Mouse (Mus musculus) liver, embryonic 11.5 days (tissue): Measurements from ENCODE around the gene Ttc14. TPM values are rescaled to one million over a fixed set of nuclear protein-coding genes. Genes with fewer than 3 reads are reported as not detected.
A peak's percentile ranks its signal among the peaks of the same experiment; 100 is the strongest.

Source experiments
- ATAC-seq: fragments of 200-750 bp; cut with Nextera tagmentation; replicated peaks from 2 replicates; pipeline ENCODE4 v1.8.0; 2017; ENCODE audit warnings: moderate number of reproducible peaks, mild to moderate bottlenecking, moderate TSS enrichment, moderate library complexity; ENCODE audit not compliant: low FRiP score
- DNase-seq: peaks from one replicate; pipeline ENCODE4 v3.0.0-alpha.2; 2017; ENCODE audit warnings: low spot score
- H3K27ac ChIP-seq: fragments of 300-500 bp; sonication (generic); 2 replicates; pipeline ENCODE4 v1.5.1; 2014; ENCODE audit warnings: mild to moderate bottlenecking, low read depth, low read length, control low read depth
- H3K27me3 ChIP-seq: fragments of 300-500 bp; sonication (generic); replicated peaks from 2 replicates; pipeline ENCODE4 v1.6.1; 2014; ENCODE audit warnings: low read length, mixed read lengths; ENCODE audit not compliant: control insufficient read depth, insufficient read depth
- H3K36me3 ChIP-seq: fragments of 300-500 bp; sonication (generic); 2 replicates; pipeline ENCODE4 v1.6.1; 2014; ENCODE audit warnings: mild to moderate bottlenecking, low read length, moderate library complexity, mixed read lengths; ENCODE audit not compliant: control insufficient read depth, insufficient read depth
- H3K4me1 ChIP-seq: fragments of 300-500 bp; sonication (generic); replicated peaks from 2 replicates; pipeline ENCODE4 v1.6.1; 2014; ENCODE audit warnings: low read length, mixed read lengths; ENCODE audit not compliant: control insufficient read depth, insufficient read depth
- H3K4me2 ChIP-seq: fragments of 300-500 bp; sonication (generic); 2 replicates; pipeline ENCODE4 v1.6.1; 2014; ENCODE audit warnings: mild to moderate bottlenecking, control low read depth, moderate library complexity
- H3K4me3 ChIP-seq: fragments of 300-500 bp; sonication (generic); 2 replicates; pipeline ENCODE4 v1.5.1; 2014; ENCODE audit warnings: low read depth, low read length, control low read depth
- H3K9ac ChIP-seq: fragments of 300-500 bp; sonication (generic); 2 replicates; pipeline ENCODE4 v1.6.1; 2014; ENCODE audit warnings: low read depth, low read length, control low read depth
- H3K9me3 ChIP-seq: fragments of 300-500 bp; sonication (generic); 2 replicates; pipeline ENCODE4 v1.6.1; 2016; ENCODE audit warnings: low read length, inconsistent platforms, mixed read lengths; ENCODE audit not compliant: control insufficient read depth
- WGBS: fragments of 180-500 bp; shearing (Covaris S2); extraction: QIAGEN DNeasy Blood & Tissue Kit; methylation state at CpG from one replicate; pipeline ENCODE4 v1.1.7; 2014; 5-methylcytosine and 5-hydroxymethylcytosine counted together
- polyA plus RNA-seq: library from polyadenylated mRNA; unstranded; fragments of >200 nt; fragmentation: Nextera tagmentation; extraction: Ambion mirVana; gene quantifications from 2 replicates; pipeline ENCODE4 v1.2.1, GENCODE M21; 2014

The Ttc14 gene
- polyA plus RNA-seq, result 47.8 and 48.4 TPM in 2 replicates

- Histone ChIP-seq H3K9me3 (no peaks in the 10 kb centered on the region), H3K27me3 (no peaks in the 10 kb centered on the region), H3K36me3 (peaks cover 5% of the 10 kb centered on the region; the same call in 1 of the 2 replicates), H3K4me2 (peak within 1 kb of the TSS; percentile 64), H3K9ac (peak within 1 kb of the TSS; percentile 92), H3K4me1 (peaks cover 7% of the 10 kb centered on the region), H3K27ac (peak within 1 kb of the TSS; percentile 98), H3K4me3 (peak within 1 kb of the TSS; percentile 93)
- DNase-seq (peak; percentile 92), ATAC-seq (peak; percentile 97)
- under 1% methylated on average over 90 of the region's 90 CpGs for WGBS
These were observed at the start of gene Ttc14 for GRCm38 (mm10) chr3:33799617-33800512. Gene Ttc14 (plus strand): TSS chr3:33799832.

GRCm38 (mm10) chr3:33790975-33791374 is 8.7 kb upstream of the Ttc14 start:
- Histone ChIP-seq H3K36me3 (no peaks in the 10 kb centered on the region), H3K4me2 (no peak overlapping the region), H3K9me3 (no peaks in the 10 kb centered on the region), H3K9ac (no peak overlapping the region), H3K27me3 (no peaks in the 10 kb centered on the region), H3K4me3 (no peak overlapping the region), H3K27ac (no peak overlapping the region), H3K4me1 (no peaks in the 10 kb centered on the region)
- no peak for DNase-seq
- no peak for ATAC-seq

GRCm38 (mm10) chr3:33800513-33800820 is 835 bp downstream of the Ttc14 start:
- Histone ChIP-seq H3K9ac (peak overlapping the region; percentile 92), H3K36me3 (peaks cover 9% of the 10 kb centered on the region; the same call in 1 of the 2 replicates), H3K4me1 (peaks cover 7% of the 10 kb centered on the region), H3K4me2 (peak overlapping the region; percentile 64), H3K27me3 (no peaks in the 10 kb centered on the region), H3K9me3 (no peaks in the 10 kb centered on the region), H3K4me3 (peak overlapping the region; percentile 93), H3K27ac (peak overlapping the region; percentile 98)
- ATAC-seq, result peak; percentile 2; the same call in 1 of the 2 replicates
- no peak for DNase-seq
- WGBS, result under 1% methylated on average over 16 of the region's 16 CpGs

GRCm38 (mm10) chr3:33807151-33807550 is 7.5 kb downstream of the Ttc14 start:
- no peak overlapping the region for H3K27ac ChIP-seq

GRCm38 (mm10) chr3:33824135-33824946 is 24.7 kb downstream of the Ttc14 start:
- WGBS, result 44% methylated on average over 9 of the region's 9 CpGs
- ATAC-seq (no peak), DNase-seq (no peak)
- Histone ChIP-seq H3K36me3 (no peaks in the 10 kb centered on the region), H3K4me1 (no peaks in the 10 kb centered on the region), H3K4me2 (no peak overlapping the region), H3K9me3 (no peaks in the 10 kb centered on the region), H3K9ac (no peak overlapping the region), H3K27me3 (no peaks in the 10 kb centered on the region), H3K4me3 (no peak overlapping the region), H3K27ac (no peak overlapping the region)

More at GRCm38 (mm10) chr3:33807151-33807550, 7.5 kb downstream of the Ttc14 start:
- no peaks in the 10 kb centered on the region for H3K27me3 ChIP-seq
- H3K9me3 ChIP-seq, result no peaks in the 10 kb centered on the region
- no peak overlapping the region for H3K9ac ChIP-seq
- DNase-seq (no peak), ATAC-seq (no peak)
- no peaks in the 10 kb centered on the region for H3K4me1 ChIP-seq
- WGBS, result 88% methylated on average over 1 of the region's 1 CpGs
- no peak overlapping the region for H3K4me2 ChIP-seq
- H3K36me3 ChIP-seq, result peaks cover 22% of the 10 kb centered on the region; the same call in 1 of the 2 replicates
- H3K4me3 ChIP-seq, result no peak overlapping the region

GRCm38 (mm10) chr3:33832351-33832750 is 32.7 kb downstream of the Ttc14 start:
- DNase-seq (no peak), ATAC-seq (no peak)
- Histone ChIP-seq H3K36me3 (no peaks in the 10 kb centered on the region), H3K27ac (no peak overlapping the region), H3K4me1 (no peaks in the 10 kb centered on the region), H3K4me2 (no peak overlapping the region), H3K9me3 (no peaks in the 10 kb centered on the region), H3K27me3 (no peaks in the 10 kb centered on the region), H3K4me3 (no peak overlapping the region), H3K9ac (no peak overlapping the region)
- 81% methylated on average over 10 of the region's 10 CpGs for WGBS

- Histone ChIP-seq H3K9me3 (no peaks in the 10 kb centered on the region), H3K36me3 (no peaks in the 10 kb centered on the region), H3K4me1 (no peaks in the 10 kb centered on the region), H3K9ac (no peak overlapping the region), H3K4me2 (no peak overlapping the region), H3K27ac (no peak overlapping the region), H3K4me3 (no peak overlapping the region), H3K27me3 (no peaks in the 10 kb centered on the region)
- 82% methylated on average over 13 of the region's 13 CpGs for WGBS
- ATAC-seq (no peak), DNase-seq (no peak)
These were observed 36.9 kb downstream of the Ttc14 start for GRCm38 (mm10) chr3:33836576-33836975.

- 45% methylated on average over 10 of the region's 10 CpGs for WGBS
- Histone ChIP-seq H3K27me3 (no peaks in the 10 kb centered on the region), H3K4me3 (no peak overlapping the region; the same call in 1 of the 2 replicates), H3K4me1 (no peaks in the 10 kb centered on the region), H3K36me3 (no peaks in the 10 kb centered on the region), H3K27ac (no peak overlapping the region), H3K9me3 (no peaks in the 10 kb centered on the region), H3K9ac (no peak overlapping the region), H3K4me2 (peak overlapping the region; percentile 38)
- DNase-seq (no peak), ATAC-seq (no peak)
These were observed 39.2 kb downstream of the Ttc14 start for GRCm38 (mm10) chr3:33838877-33839276.
